Mouse (Mus musculus) embryo, embryonic 9.5 days (tissue): ENCODE data around the gene Sh3rf1.

Experiments used
- DNase-seq: peaks from one replicate; pipeline ENCODE4 v3.0.0-alpha.2; 2017; ENCODE audit errors: extremely low spot score

The Sh3rf1 gene

GRCm38 (mm10) chr8:61420166-61420565 lies 196.5 kb downstream of the Sh3rf1 start:
- no peak for DNase-seq

- DNase-seq, result no peak
Measured at GRCm38 (mm10) chr8:61421606-61422005, 197.9 kb downstream of the Sh3rf1 start.

- no peak for DNase-seq
Measured at GRCm38 (mm10) chr8:61425125-61425524, 201.5 kb downstream of the Sh3rf1 start.

GRCm38 (mm10) chr8:61426072-61426471 lies 202.4 kb downstream of the Sh3rf1 start:
- DNase-seq, result no peak

GRCm38 (mm10) chr8:61426671-61427070 lies 203.0 kb downstream of the Sh3rf1 start:
- DNase-seq, result no peak

GRCm38 (mm10) chr8:61427916-61428681 lies 204.4 kb downstream of the Sh3rf1 start:
- no peak for DNase-seq

GRCm38 (mm10) chr8:61428821-61429482 lies 205.3 kb downstream of the Sh3rf1 start:
- DNase-seq, result no peak

GRCm38 (mm10) chr8:61435481-61435880 lies 211.8 kb downstream of the Sh3rf1 start:
- no peak for DNase-seq

GRCm38 (mm10) chr8:61436147-61436546 lies 212.5 kb downstream of the Sh3rf1 start:
- no peak for DNase-seq

- no peak for DNase-seq
Measured at GRCm38 (mm10) chr8:61436586-61437304, 213.1 kb downstream of the Sh3rf1 start.

GRCm38 (mm10) chr8:61437305-61437605 lies 213.6 kb downstream of the Sh3rf1 start:
- DNase-seq, result no peak

- DNase-seq, result no peak
Measured at GRCm38 (mm10) chr8:61442988-61443387, 219.3 kb downstream of the Sh3rf1 start.

- DNase-seq, result no peak
Measured at GRCm38 (mm10) chr8:61444358-61444757, 220.7 kb downstream of the Sh3rf1 start.
